Mouse (Mus musculus) adrenal gland (tissue): ENCODE measurements around the gene Tanc2.

Experiments
- intact Hi-C: fragments of 180-260 bp; cut with DNase I; formaldehyde crosslinking; loops from one replicate; pipeline ENCODE4 v1.15.1; 2025

Gene Tanc2

DNA sequence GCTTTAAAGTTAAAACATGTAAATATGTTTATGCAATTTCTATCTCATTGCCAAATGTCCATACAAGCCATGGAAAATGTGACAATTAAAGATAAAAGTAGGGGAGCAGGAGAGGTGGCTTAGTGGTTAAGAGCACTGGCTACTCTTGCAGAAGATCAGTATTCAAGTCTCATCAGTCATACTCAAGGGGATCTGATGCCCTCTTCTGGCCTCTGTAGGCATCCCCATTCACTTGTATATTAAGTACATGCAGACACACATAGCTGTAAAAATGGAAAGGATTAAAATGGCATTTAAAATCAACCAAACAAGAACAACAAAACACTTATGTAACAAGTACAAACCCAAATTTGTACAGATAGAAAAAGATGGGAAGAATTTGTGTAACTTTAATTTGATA is 54.2 kb downstream of the Tanc2 start:
- intact Hi-C loops: no loop called here

DNA sequence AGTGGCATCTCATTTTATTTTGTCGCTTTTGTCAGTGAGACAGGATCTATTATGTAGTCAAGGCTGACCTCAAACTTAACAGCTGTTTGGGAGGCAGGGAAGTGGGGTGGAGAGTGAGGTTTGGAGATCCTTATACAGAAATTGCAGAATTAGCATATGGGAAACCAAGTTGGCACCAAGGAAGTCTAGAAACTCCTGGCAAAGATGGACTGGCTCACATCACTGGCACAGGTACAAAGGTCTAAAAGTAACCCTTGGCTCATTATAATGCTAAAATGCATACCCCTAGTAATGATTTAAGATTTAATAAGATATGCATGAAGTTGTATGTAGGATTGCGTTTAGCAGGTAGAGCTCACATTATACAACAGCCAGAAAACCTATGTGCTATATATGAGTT is 58.2 kb downstream of the Tanc2 start:
- intact Hi-C loops: no loop called here

DNA sequence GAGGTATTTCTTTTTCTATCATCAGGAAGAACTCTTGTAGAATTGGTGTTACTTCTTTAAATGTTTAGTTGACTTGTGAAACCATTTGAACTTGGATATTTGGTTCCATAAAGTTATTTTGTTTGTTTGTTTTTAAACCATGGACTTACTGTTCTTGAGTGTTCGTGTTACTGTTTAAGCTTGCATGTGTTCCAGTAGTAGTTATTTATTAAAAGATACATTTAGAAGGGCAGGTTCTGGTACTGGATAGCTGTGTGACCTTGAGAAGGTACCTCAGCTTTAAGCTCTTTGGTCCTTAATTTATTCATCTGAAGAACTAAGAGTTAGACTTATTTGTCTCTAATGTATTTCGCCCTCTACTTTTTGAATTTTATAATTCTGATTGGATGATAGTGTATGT is 64.8 kb downstream of the Tanc2 start:
- intact Hi-C loops: no loop called here

DNA sequence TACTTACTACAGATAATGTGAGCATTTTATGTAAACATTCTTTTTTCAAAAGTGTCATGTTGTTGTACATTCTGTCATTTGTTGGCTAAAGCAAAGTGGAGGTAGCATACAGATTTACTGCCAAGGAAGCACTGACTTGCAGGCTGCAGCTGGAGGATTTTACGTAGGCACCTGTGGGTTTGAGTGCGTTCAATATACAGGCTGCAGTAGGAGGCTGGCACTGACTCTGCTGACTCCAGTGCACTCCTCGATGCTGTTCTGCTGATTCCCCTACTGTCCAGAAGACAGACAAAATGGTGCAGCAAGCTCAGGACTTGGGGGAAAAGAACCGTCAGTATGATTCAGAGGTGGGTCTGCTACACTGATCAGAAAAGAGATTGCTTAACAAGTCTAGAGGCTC is 65.5 kb downstream of the Tanc2 start:
- intact Hi-C loops: no loop called here

DNA sequence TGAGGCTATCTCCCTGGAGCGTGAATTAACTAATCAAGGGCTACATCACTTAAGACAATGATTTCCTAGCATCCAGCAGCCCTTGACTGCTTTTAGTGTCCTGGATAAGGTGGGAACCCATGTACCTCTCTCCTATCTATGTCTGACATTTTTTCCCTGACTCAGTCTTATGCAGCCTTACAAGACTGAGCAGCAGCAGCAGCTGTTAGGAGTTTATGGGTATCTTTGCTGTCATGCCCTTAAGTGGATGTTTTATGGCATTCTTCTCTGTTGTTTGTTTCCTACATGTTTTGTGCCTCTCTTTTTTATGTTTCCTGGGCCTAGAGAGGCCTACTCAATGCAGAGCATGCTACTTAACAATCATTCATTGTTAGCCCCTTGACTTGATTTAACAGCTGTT is 78.1 kb downstream of the Tanc2 start:
- intact Hi-C loops: no loop called here

DNA sequence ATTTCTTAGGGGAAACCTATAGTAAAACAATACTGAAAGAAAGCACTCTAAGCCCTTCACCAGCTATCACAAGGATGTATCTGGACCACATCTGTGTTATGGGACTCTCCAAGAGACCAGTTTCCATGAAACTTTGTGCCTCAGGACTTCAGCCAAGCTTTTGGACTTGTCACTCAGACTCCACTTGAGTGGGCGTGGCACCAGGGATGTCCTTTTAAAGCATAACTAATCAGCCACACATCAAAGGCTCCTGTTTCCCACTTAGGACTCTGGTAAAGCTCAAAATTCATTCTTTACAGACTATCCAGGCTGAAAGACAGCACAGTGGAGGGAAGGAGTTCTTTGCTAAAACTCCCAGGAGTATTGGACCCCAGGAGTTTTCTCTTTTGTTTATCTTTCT is 89.2 kb downstream of the Tanc2 start:
- intact Hi-C loops: no loop called here

DNA sequence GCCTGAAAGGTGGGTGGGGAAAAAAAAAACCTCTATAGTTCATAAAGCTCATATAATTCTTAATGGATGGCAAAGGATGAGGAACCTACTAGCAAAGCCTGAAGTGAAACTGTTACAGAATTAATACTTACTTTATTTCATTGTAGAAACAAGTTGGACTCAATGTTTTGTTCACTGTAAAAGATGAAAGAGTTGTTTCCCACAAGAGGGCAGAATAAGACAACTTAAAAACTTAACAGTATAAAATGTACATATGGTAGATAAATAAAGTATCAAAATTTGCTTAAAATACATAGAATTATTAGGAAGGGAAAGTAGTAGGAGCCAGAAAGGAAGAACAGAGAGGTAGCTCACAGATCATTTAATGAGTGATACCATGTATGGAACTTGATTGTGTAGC is 95.0 kb downstream of the Tanc2 start:
- intact Hi-C loops: loop anchor here (5.0 kb wide), 2 partner anchors 173 to 228 kb away; no protein-coding TSS in a partner anchor

DNA sequence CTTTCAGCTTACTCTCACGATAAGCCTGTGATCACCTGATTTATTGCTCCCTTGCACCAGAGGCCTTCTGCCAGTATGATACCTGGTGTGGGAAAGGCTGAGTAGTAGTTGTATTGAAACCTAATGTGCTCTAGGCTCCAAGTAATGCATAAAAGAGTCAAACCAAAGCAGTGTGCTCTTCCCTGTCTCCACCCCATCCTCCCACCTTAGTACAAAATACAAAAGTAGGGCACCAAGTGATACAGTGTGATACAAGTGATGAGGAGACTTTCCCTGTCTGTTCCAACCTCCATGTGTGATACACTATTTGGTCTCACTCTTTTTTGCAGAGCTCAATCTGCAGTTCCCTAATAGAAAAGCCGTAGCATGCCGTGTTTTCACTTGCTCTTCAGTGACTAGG is 110.7 kb downstream of the Tanc2 start:
- intact Hi-C loops: no loop called here

DNA sequence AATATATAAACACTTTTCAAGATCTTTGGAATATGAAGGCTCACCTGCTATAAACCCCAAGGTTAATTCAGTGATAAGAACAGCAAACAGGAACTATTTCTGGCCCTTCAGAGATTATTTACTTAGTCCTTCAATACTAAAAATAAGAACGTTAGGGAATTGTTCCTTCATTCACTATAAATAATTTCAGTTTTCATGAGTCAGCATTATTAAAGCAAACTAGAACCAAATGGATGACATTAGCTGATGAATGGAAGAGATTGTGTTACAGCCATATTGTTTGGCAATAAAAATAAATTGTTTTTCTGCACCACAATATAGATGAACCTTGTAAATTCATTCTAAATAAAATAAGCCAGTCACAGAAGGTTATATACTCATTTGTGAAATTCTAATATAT is 129.9 kb downstream of the Tanc2 start:
- intact Hi-C loops: no loop called here

DNA sequence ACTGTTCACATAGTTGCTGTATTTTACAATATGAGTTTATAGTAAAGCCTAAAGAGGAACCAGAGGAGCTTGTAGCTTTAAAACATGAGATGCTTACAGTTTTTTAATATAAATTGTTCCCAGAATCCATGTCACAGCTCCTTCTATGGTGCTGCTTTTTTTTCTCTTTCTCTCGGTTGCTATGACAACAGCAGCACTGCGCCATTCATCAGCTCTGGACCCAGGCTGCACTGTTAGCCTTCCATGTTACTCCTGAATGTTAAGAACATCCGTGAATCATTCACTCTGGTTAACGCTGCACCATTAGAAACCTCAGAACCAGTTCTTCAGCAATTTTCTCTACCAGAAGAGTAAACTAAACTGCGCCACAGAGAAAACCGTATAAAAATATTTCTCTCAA is 141.8 kb downstream of the Tanc2 start:
- intact Hi-C loops: no loop called here

DNA sequence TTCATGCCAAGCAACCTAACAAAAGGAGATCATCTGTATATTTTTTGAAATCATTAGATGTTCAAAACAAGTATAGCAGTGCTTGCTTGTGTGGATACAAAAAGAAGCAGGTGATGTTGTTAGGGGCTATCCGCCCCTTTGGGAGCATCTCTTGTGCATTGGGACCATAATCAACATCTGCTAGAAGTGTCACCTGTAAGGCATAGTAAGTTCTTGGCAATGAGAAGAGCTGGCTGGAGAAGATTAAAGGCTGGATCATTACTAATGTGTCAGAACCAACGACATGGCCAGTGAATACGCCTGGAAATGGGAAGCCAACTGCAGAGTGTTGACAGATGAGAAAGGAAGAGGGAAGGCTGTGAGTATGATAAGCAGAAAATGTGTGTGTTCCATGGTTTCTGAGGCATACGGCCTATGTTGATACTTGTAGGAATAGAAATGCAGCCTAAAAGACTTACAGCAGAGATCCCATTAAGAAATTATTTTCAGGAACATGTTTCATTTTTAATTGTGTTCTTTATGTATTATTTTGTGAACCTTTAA is 142.3 kb downstream of the Tanc2 start:
- intact Hi-C loops: no loop called here

DNA sequence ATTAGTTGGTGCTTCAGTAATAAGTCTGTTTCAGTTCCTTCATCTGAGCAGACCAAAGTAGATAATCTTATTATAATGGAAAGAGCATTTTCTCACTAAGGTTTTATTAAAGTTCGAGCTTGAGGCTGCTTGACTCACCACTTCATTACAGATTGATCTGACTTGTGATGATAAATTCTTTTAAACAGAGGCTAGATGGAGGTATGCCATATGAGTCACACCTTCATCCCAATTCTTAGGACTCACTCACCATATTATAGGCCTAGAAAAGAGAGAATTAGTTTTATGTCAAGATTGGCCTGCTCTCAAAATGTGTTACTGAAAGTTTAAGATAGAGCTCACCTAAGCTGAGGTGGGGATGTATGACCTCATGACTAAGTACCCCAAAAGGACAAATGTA is 153.4 kb downstream of the Tanc2 start:
- intact Hi-C loops: no loop called here

DNA sequence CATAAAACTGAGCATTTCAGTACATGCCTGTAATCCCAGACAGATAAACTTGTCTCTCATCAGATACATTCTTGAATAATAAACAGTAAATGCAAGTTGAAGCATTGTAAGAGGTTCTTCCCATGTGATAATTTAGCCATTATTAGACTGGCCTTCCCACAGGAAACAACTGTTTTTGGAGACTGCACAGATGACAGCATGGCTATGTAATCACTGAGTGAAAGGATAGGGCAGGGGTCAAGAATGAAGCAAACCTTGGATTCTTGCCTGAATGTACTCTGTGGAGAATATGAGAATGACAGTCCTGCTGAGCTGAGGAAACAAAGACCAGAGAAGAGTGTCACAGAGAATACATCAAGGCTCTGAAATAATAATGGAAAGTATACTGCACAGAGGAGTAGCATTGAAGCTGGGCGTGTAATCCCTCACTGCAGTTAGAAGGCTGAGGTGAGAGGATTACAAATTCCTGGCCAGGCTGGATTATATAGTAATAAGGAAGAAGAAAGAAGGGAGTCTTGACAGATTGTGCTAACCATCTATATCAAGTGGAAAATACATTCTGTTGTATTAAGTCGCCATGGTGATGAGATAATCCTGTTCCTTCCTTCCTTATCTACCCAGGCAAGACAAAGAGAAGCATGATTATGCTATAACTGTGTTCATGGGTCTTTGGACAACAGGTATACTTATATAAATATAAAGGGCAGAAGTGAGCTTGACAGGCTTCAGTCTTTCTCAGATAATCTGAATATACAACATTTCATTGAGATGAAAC is 159.7 kb downstream of the Tanc2 start:
- intact Hi-C loops: no loop called here

DNA sequence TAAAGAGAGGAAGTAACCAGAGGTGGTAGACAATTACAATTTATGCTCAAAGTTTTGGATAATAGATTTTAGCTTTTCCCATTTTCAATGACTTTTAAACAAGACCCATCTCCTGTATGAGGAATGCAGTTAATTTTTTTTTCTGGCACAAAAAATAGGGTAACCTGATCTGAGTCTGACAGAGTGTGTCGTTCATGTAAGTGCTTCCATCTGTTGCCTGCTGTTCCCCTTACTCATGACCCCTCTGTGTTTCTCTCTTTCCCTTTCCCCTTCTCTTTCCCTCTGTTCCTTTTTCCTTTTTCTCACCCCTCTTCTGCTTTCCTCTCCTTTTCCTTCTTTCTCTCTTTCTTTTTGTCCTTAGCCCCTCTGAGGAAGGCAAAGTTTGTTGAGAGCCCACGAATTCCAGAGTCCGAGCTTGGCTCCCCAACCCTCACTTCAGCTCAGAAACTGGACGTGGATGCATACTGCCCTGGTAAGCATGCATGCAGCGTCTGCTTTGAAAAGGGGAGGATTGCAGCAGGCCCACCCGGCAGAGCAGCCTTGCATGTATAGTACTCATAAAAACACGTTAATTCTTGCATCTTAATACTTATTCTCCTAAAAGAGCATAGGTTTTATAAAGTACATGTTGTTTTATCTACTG is 168.9 kb downstream of the Tanc2 start:
- intact Hi-C loops: no loop called here

DNA sequence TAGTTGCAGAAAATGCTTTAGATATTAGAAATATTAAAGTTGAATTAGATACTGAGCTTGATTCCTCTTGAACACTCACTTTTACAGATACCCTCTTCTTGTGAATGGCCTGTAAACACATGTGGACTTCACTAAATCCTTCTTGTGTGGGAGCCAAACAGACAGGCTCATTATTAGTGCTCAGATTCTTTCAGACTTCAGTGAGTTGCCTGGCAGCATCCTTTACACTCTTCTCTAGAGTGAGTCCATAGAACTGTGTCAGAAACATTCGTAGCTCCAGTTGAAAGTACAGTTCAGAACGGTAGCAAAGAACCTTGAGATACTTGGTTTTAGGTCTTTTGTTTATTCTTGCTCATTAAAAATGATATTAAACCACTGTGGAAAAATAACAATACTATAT is 169.6 kb downstream of the Tanc2 start:
- intact Hi-C loops: no loop called here

DNA sequence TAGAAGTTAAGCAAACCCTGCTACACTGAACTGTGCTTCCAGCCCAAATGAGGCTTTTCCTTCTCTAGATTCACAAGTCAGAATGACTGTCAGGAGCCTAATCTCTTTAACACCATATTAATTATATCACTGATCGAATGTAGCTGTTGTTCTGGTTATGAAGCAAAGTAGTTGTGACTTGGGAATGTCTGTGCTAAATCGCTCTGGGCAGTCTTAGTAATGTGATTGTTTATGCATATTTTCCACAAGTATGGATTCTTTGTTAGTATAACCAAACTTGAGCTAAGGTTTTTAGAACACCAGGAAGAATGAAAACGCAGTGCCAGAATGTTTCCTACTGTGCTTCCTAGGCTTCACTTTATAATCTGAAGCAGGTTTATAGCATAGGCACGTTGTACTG is 170.6 kb downstream of the Tanc2 start:
- intact Hi-C loops: no loop called here

DNA sequence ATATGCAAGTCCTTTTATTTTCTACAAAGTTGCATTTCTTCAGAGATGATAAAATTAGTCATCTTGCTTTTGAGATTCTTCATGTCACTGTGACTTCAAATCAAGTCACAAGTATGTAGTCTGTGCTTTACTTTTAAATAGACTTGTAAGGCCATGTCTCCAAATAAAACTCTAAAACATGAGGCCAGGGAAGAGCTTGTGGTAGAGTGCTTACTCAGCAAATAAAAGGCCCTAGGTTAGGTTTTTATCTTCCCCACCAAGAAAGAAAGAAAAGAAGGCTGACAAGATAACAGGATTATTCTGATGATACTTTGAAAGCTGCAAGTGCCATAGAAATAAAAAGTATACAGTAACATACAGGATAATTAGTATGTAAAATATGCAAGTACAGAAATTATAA is 188.0 kb downstream of the Tanc2 start:
- intact Hi-C loops: no loop called here

DNA sequence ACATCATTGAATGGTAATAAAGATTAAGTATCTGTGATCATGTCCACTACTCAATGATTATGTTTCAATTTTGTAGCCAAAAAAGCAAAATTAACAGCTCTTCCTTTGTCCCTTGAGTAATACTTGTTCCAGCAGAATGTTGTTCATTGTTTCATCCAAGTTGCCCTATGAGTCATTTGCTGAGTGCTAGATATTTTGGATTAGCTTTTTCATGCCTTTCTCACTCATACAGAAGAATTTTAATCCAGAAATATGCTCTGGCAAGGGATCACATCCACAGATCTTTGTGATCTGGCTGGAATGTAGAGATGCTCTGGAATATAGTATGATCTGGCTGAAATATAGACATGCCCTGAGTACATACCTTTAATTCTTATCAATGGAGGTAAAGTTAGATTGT is 202.7 kb downstream of the Tanc2 start:
- intact Hi-C loops: no loop called here

DNA sequence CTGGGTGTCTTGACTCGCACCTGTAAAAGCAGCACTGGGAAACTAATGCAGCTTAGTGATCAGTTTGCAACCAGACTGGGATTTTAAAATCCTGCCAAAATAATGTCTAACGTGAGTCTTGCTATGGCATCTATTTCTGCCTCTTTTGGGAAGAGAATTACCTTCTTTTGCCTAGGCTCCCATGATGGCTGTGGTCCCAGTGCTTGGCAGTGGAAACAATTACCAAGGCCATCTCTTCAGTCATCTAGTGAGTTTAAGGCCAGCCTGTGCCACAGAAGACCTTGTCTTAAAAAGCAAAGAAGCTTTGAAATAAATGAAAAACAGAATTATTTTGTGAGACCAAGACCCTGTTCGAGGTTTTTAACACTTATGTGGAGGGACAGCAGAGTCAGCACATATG is 213.9 kb downstream of the Tanc2 start:
- intact Hi-C loops: no loop called here

DNA sequence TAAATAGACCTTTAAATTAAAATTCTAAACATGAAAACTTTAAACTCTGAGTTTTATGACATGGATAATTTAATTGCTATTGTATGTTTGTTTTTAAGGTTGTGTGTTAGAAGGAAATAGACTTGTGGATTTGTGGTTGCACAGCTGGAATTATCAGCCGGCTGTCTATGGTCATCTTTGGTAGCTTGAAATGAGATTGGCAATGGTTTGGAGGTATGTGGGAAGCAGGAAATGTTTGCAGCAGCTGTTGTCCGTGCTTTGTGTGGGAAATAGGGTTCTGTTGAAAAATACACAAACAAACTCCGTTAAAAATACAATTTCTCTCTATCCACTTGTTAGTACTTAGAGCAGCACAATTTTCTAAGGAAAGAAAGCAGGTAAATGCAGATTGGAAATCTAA is 215.0 kb downstream of the Tanc2 start:
- intact Hi-C loops: no loop called here

DNA sequence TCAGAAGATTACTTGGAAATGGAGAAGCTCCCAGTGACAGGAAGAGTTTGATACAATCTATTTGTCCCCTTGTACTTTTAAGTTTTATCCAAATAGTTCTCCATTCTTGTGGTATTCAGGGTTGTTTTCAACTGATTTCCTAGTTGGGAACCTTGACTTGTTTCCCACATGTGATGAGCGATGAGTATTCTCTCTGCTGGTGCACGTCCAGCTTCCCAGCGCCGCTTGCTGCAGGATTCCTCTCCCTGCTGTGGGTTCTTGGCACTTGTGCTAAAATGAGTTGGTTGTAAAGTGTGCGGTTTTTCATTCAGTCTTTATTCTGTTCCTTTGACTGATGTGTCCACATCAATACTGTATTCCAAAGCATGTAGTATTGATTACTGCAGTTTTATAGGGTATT is 217.3 kb downstream of the Tanc2 start:
- intact Hi-C loops: no loop called here

DNA sequence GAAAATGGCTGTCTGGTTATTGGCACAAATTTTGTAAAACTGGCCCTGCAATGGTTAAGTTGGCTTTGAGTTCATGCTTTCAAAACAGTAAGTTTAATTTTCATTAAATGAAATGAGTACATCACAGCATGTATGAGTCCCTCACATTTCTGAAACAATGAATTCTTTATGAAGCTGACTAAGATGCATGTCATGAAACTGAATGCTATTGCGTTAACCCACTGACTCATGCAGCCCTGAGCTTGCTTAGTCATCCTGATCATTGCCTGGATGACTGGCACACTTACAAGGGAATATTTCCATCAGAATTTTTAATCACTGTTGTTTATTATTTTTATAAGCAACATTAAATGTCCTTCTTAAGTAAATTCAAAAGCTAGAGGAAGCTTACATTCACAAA is 233.5 kb downstream of the Tanc2 start:
- intact Hi-C loops: no loop called here

DNA sequence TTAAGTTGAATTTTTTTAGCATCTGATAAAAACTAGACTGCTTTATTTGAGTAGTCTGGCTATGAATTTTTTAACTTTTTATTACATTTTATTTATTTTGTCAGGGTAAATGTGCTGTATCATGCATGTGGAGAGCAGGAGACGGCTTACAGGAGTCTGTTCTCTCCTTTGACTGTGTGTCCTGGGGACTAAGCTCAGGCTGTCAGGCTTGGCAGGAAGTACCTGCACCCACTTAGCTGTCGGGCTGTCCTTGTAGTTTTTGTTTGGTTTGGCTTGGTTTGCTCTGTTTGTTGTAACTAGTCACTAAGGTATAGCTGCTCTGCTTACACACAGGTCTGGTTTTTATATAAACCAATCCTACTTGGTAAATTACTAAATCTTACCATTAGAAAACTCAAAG is 234.0 kb downstream of the Tanc2 start:
- intact Hi-C loops: no loop called here
